Mouse (Mus musculus): ENCODE measurements around the gene Htr1a.

Gene Htr1a

GRCm38 (mm10) chr13:105443339-105443738, at the start of gene Htr1a:
Gene Htr1a (plus strand): TSS chr13:105443639.
- DNase-seq (ENCODE audit: low read depth, low spot score): no peak

- no peak for DNase-seq (ENCODE audit: low read depth, low spot score)
Measured at GRCm38 (mm10) chr13:105411535-105412326, 31.7 kb upstream of the Htr1a start.

- DNase-seq (ENCODE audit: low read depth, low spot score): no peak
Measured at GRCm38 (mm10) chr13:105412327-105412722, 31.1 kb upstream of the Htr1a start.

GRCm38 (mm10) chr13:105433141-105433540, 10.3 kb upstream of the Htr1a start:
- DNase-seq (ENCODE audit: low read depth, low spot score): no peak

GRCm38 (mm10) chr13:105433630-105434029, 9.8 kb upstream of the Htr1a start:
- DNase-seq (ENCODE audit: low read depth, low spot score): no peak

- DNase-seq (ENCODE audit: low read depth, low spot score): peak; percentile 70
Measured at GRCm38 (mm10) chr13:105442576-105442975, 863 bp upstream of the Htr1a start.

- DNase-seq (ENCODE audit: low read depth, low spot score): peak; percentile 5
Measured at GRCm38 (mm10) chr13:105443871-105444237, 415 bp downstream of the Htr1a start.

GRCm38 (mm10) chr13:105444238-105444894, 927 bp downstream of the Htr1a start:
- peak; percentile 24 for DNase-seq (ENCODE audit: low read depth, low spot score)

GRCm38 (mm10) chr13:105444895-105445281, 1.4 kb downstream of the Htr1a start:
- DNase-seq (ENCODE audit: low read depth, low spot score): peak; percentile 2

- DNase-seq (ENCODE audit: low read depth, low spot score): no peak
Measured at GRCm38 (mm10) chr13:105446239-105446638, 2.8 kb downstream of the Htr1a start.

GRCm38 (mm10) chr13:105447695-105448094, 4.3 kb downstream of the Htr1a start:
- no peak for DNase-seq (ENCODE audit: low read depth, low spot score)

GRCm38 (mm10) chr13:105451536-105451935, 8.1 kb downstream of the Htr1a start:
- DNase-seq (ENCODE audit: low read depth, low spot score): no peak
